Mouse (Mus musculus) brain, embryonic 14.5 days (tissue): Measurements from ENCODE around the gene Atp5g1. TPM values are rescaled to one million over a fixed set of nuclear protein-coding genes. Genes with fewer than 3 reads are reported as not detected.

ENCODE experiments used
- DNase-seq: peaks from one replicate; pipeline ENCODE4 v3.0.0-alpha.2; 2011; ENCODE audit warnings: low read depth
- CTCF ChIP-seq: fragments of 200-500 bp; IDR thresholded peaks from 2 replicates; pipeline ENCODE4 v1.5.1; 2012; ENCODE audit warnings: inconsistent platforms, mild to moderate bottlenecking, moderate library complexity, borderline replicate concordance; ENCODE audit not compliant: insufficient read depth, insufficient read length; ENCODE audit errors: extremely low read depth
- POLR2A ChIP-seq: fragments of 200-500 bp; IDR thresholded peaks from 2 replicates; pipeline ENCODE4 v1.6.1; 2012; ENCODE audit warnings: mild to moderate bottlenecking, inconsistent platforms, borderline replicate concordance; ENCODE audit not compliant: poor library complexity, insufficient read depth, insufficient read length, severe bottlenecking; ENCODE audit errors: extremely low read depth
- polyA plus RNA-seq: library from polyadenylated mRNA; depleted of rRNA; stranded (reverse); fragments of >200 nt; gene quantifications from 2 replicates; pipeline ENCODE4 v1.2.3, GENCODE M21; 2012

Gene Atp5g1
- polyA plus RNA-seq, 1 experiment = 312 TPM

DNA sequence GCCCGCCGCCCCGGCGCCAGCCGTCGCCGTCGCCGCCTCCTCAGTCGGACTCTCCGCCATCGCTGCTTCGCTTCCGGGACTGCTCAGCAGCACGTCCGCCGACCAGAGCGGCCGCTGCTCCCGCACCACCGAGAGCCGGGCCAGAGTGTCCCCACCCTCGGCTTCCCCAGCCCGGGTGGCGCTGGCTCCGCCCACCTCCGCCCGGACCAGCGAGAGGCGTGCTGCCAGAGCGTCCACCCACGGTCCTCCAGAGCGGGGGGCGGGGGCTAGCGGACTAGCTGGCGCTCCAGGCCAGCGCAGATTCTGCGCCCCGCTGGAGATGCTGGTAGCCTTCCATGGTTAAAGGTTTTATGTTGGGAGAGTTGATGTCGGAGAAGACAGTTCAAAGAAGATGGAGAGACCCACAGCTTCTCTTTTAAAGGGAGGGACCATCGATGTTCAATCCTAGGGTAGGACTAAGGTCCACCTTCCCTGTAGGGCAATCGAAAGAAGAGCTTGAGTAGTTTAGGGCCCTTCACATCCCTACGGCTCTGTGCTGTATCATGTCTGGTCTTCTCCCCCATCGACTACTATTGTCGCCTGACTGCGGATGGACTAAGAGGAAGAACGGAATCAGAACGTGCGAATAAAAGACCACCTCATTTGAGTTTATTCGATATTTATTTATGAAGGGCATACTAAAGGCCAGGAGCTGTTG lies 10.1 kb downstream of the Atp5g1 start, which contains the start of gene Ube2z:
Ube2z (minus strand) TSS at position 174 of the 697 bp plus-strand sequence.
- peak; percentile 98 for DNase-seq
- TF ChIP-seq POLR2A (peak; percentile 85), CTCF (no peak)

DNA sequence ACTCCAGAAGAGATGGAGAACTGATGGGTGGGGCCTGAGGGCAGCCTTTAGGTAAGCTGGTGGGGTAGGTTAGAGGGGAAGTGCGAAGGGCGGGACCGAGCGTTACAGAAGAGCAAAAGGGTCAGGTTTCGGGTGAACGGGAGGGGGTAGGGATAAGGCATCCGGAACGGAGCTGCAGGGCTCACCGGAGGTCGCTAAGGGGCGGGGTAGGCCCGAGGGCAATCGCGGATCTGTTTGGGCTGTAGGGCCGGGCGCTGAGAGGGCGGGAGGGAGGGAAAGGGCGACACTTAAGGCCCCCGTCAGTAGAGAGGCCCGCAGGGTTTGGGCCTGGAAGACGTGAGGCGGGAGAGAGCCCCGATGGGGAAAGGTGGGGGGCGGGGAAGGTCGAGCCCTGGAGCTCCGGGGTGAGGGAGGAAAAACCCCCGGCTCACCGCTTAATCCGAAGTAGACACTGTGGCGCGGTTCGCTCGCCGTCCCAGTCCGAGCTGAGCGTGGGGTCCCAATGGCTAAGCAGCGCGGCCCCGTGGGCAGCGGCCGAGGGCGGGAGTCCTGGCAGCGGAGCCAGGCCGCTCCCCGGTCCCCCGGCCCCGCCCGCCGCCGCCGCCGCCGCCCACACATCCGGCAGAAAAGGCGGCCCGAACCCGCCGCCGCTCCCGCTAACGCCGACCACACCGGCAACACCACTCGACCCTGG lies 10.8 kb downstream of the Atp5g1 start:
- peak; percentile 21 for DNase-seq
- TF ChIP-seq POLR2A = no peak
- no peak for TF ChIP-seq CTCF

DNA sequence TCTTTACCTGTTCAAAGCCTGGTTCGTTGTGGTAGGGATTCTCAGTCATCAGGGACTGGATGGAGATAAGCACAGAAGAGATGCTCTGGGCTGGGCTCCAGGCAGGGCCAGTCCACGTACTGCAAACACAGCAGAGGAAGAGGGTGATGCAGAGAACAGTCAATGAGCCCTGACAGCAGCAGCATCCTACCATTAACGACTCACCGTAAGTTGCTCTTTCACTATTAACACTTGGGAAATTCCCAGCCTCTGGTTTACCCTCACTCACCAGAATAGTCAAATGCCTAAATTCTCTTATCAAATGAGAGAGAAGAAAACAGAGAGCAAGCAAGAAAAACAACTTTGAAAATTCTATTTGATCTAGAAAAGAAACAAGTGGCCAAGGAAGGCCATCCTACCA lies 17.2 kb downstream of the Atp5g1 start:
- no peak for DNase-seq
- no peak for TF ChIP-seq POLR2A
- no peak for TF ChIP-seq CTCF

DNA sequence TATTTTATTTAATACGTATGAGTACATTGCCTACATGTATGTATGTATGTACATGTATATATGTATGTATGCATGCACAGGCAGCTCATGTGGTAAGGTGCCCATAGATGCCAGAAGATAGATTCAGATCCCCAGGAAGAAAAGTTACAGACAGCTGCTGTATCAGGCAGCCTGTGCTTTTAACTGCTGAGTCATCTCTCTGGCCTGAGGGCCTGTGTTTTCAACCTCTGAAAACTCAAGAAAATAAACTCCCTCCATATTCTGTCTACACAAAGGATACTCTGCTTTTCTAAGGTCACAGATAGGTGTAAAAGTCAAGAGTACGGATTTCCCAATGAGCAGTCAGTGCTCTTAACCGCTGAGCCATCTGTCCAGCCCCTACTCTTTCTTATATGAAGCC lies 24.6 kb downstream of the Atp5g1 start:
- TF ChIP-seq CTCF = no peak
- TF ChIP-seq POLR2A = no peak

DNA sequence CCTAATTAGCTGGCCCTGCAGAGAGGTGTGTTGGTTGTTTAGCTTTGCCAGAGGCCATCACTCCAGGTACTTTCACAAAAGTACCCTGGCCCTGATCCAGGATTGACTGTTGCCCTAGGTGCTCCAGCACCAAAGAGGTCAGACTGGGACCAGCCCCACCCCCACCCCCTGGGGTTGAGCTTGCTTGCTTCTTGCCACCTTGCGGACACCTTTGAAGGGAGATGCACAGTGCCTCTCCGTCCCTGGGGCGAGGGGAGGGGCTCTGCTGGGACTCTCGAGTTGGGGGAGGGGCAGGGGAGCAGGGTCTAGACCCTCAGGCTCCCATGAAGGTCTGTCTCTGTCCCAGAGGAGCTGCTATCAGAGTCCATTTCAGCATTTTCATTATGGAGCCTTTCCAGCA lies 25.5 kb downstream of the Atp5g1 start:
- no peak for DNase-seq
- no peak for TF ChIP-seq POLR2A
- no peak for TF ChIP-seq CTCF

More for the DNA sequence above, 24.6 kb downstream of the Atp5g1 start:
- no peak for DNase-seq

DNA sequence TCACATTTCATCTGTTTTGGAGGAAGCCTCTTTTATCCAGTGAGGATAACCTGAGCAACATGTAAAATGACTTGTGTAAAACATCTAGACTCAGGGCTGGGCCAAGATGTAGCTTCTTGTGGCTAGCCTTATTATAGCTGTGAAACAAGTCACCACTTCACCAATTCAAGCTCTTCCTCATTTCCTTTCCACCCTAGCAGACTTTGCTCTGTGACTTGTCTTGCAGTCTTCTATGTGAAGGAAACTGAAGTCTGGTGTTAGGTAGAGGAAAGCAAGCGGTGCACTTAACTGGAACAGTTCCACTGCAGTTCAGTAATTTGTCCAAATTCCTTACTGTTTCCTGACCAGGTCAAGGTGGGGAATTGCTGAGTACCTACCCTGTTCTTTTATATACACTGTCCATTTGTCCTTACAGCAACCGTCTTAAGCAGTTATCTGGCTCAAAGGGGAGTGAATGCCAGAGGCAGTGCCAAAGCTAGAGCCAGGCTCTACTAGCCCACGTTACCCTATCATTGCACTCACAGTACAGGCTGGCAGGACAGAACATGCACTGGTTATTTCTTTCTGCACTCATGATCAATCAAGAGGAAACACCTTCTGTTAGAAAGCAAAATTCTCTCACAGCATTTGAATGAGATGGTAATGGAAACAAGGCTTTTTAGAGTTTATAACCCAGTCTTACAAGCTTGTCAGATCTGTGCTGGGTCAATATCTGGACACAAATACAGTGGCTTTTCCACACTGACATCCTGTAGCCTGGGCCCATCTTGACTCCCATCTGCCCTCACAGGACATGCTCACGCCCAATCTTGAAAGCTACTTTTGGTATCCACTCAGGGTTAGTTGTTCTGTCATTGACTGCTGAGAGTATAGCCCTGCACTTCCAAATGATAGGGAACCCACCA lies 27.7 kb downstream of the Atp5g1 start:
- no peak for DNase-seq
- TF ChIP-seq POLR2A (no peak), CTCF (no peak)

DNA sequence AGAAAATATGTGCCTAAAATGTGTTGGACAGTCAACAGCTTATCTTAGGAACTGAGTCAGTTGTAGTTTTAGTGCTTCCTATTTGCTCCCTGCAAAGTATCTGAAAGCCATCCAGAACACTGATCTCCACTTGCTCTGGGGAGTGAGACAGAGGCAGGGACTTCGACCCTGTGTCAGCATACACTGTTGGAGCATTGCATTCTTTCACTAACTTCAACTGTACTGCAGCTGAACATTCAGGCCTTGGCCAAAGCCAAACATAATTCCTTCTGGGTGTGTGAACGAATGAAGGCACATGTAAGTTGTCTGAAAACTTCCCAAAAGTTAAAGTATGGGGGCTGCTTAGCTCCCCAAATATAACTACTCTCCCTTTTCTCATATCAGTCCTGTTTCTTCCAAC lies 28.7 kb downstream of the Atp5g1 start:
- DNase-seq = no peak
- no peak for TF ChIP-seq POLR2A

DNA sequence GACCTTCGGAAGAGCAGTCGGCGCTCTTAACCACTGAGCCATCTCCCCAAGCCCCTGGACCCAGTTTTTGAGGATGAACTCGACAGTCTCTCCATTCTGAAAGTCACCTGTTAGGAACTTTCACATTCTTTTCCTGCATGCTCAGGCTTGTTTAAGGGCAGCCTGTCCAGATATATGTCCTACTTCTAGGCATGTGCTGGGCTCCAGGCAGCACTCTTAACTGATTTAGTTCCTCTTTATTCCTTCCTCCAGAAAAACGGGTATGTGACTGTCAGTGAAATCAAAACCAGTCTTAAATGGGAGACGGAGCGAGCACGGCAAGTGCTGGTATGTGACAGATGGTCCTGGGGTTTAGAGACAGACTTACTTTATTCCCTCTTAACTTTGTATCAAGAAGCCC lies 29.4 kb downstream of the Atp5g1 start:
- DNase-seq = no peak
- no peak for TF ChIP-seq POLR2A
- TF ChIP-seq CTCF = no peak

DNA sequence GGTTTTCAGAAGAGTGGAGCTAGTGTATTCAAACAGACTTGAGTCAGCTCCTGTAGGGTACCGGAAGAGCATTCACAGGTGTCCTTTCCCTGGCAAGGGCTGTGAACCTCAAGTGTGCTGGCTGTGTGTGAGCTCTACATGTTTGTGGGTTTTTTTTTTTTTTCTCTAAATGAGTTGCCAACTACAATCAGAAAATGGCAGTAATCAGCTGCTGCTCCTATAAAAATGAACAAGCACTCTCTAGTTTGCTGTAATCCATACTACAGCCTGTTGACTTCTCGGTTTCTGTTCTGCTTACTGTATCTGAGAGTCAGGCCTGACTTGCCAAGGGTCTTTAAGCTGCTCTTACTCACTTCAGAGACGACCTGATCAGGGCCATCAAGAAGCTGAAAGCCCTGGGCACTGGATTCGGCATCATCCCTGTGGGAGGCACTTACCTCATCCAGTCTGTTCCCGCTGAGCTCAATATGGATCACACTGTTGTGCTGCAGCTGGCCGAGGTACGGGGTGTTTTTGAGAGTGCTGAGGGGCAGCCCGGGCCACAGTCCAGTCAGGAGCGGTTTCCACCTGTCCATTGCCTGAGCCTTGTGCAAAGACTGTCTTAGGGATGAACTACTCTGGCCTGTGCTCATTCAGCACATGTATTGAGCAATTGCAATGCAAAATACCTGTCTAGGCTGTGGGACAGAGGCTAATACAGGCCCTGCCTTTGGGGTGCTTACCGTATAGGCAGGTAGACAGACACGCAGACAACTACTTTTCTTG lies 30.5 kb downstream of the Atp5g1 start:
- no peak for TF ChIP-seq CTCF
- no peak for TF ChIP-seq POLR2A
- no peak for DNase-seq

DNA sequence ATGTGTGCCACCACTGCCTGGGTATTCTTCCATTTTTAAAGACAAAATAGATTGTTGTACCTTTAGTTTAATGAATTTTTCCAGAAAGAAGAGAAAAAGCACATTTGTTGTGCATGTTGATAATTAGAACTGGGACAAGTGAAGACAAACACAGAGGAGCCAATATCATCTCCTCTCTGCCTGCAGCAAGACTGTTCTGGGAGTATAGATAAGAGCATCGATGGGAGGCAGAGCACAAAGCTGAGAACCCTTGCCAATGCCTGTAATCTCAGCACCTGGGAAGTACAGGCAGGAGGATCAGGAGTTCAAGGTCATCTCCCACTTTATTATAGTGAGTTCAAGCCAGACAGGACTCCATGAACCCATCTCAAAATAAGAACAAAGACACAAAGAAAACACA lies 36.9 kb downstream of the Atp5g1 start:
- no peak for TF ChIP-seq POLR2A
- TF ChIP-seq CTCF = no peak
- no peak for DNase-seq

DNA sequence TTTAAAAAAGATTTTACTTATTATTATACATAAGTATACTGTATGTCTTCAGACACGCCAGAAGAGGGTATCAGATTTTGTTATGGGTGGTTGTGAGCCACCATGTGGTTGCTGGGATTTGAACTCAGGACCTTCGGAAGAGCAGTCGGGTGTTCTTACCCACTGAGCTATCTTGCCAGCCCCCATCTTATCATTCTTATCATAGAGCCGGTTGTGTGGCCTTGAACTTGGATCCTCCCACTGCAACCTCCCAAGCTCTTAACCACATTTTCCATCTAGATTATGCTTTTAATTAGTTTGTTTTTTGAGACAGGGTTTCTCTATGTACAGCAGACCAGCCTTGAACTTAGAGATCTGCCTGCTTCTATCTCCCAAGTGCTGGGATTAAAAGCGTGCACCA lies 38.0 kb downstream of the Atp5g1 start:
- TF ChIP-seq POLR2A = no peak
- no peak for TF ChIP-seq CTCF
- DNase-seq = no peak

DNA sequence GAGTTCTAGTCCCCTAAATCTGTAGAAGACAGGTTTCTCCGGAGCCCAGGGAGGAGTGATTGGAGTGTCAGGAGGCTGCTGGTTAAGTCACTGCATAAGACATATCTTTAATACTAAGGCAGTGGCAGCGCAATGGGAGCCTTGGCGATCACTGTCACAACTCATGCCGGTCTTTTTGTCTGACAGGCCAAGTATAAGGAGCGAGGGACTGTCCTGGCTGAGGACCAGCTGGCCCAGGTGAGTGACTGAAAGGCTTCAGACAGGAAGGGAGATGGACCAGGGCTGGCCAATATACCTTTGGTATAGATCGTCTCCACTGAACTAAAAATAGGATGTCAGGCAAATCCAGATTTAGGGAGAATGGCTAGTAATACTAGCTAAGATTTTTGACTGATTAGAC lies 40.3 kb downstream of the Atp5g1 start:
- no peak for DNase-seq
- TF ChIP-seq CTCF (no peak), POLR2A (no peak)
